Mouse (Mus musculus) urinary bladder, postnatal 10 days (tissue): Measurements from ENCODE around the gene Bmp2k.

Source experiments
- DNase-seq: peaks from one replicate; pipeline ENCODE4 v3.0.0; 2022; ENCODE audit warnings: low spot score

Gene Bmp2k

DNA sequence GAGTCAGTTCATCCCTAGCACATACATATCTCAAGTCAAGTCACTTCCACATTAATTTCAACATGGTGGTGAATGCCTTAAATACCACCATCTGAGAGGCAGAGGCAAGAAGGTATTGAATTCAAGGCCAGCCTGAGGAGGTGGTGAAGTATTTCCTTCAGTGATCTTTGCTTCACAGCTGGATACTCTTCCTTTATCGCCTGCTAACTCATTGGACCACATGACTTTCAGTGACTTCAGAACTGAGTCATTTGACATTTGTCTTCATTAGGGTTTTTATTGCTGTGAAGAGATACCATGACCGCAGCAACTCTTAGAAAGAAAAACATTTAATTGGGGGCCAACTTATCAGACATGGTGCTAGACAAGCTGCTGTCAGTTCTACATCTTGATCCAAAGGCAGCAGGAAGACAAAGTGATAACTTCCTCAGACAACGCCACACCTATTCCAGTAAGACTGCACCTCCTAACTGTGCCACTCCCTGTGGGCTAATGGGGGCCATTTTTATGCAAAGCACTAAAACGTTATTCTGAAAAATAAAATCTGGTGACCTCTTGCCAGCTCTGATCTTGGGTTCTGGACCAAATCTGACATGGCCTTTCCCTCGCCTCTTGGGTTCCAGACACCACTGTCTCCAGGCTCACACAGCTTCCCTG, 24.9 kb upstream of the Bmp2k start:
- DNase-seq, result no peak

DNA sequence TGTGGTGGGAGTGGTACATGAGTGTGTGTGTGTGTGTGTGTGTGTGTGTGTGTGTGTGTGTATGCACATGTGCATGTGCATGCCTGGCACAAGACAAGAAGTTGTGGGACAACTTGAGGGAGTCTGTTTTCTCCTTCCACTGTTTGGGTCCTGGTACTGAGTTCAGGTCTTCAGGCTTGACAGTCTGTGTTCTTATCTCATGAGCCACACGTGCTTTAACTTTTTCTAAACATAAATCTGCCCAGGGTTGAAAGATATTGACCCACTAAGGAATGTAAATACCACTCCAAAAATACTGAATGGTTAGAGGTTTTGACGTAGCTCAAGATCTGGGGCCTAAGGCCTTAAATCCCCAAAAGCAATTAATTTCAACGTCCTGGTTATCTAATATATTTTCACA, 23.8 kb upstream of the Bmp2k start:
- DNase-seq, result no peak

DNA sequence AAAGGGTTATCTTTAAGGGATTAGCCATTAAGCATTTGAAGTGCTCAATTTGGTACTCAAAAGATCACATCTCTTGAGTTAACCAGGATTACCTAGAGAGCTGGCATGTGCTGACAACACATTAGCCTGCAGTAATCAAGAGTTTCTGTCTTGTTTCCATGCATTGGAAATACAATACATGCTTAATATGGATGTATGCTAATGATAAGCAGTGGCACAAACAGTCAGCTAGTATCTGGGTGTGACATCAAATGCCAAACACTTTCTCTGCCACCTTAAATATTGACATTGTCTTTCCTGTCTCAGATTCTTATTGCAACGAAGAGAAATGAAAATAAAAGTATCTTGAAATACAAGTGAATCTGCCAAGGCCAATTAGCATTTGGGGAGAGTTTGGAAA, 22.8 kb upstream of the Bmp2k start:
- no peak for DNase-seq

DNA sequence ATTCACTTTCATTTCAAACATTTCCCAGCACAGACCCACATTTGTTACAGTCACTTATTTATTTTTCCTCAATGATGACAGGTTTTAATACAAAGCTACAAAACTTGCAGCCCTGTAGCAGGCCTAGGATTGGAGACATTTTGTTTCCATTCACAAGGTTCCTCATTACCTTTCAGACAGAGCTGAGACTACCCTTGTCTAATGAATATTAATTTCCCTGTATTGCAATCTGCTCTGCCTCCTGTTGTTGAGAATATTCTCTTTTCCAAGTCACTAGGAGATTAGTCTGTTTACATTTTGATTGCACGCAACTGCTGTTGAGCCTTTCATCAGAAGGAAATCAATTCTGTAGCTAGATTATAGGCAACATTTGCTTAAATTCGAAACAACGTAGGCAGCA, 22.4 kb upstream of the Bmp2k start:
- no peak for DNase-seq

DNA sequence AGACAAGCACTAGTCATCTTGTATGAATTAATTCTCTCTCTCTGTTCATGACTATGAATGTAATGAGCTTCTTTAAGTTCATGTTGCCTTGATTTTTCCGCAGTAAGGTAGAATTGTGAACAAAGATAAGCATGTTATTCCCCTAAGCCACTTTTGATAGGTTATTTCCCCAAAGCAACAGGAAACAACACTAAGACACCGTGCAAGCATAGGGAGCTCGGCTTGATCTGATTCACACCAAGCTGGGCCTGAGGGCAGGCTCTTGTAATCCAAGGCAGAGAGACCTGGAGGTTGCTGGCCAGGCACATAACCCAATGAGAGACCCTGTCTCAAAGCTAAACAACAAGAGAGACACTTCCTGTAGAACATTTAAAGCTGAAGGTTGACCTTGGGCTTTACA, 21.3 kb upstream of the Bmp2k start:
- DNase-seq, result no peak

DNA sequence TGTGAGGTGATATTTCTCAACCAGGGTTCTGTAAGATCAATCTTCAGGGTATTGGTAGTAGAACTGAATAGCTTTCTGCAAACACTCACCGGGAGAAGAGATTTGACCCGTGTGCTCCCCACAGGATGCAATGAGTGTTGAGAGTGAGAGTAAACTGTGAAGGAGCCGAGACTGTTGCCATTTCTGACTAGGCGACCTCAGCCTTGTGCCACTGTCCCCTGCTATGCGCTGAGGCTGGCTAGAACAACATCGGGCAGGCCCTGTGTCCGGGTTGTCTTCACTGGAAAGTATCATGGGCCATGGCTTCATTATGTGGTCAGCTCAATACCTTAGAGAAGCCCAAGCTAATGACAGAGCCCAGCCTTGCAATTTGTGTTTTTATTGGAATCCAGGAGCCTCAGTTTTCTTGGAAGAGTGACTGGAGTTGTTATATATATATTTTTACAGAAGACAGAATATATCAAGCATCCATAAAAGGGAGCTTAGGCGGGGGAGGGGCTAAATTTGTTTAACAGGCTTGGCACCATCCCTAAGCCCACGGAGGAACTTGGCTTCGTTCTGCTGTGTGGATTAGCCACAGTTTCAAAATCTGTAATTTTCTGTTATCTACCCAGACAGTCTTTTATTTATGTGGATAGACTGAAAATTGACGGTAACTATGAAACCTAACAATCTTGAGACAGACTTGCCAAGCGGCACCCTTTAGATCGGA, 18.0 kb upstream of the Bmp2k start:
- no peak for DNase-seq

DNA sequence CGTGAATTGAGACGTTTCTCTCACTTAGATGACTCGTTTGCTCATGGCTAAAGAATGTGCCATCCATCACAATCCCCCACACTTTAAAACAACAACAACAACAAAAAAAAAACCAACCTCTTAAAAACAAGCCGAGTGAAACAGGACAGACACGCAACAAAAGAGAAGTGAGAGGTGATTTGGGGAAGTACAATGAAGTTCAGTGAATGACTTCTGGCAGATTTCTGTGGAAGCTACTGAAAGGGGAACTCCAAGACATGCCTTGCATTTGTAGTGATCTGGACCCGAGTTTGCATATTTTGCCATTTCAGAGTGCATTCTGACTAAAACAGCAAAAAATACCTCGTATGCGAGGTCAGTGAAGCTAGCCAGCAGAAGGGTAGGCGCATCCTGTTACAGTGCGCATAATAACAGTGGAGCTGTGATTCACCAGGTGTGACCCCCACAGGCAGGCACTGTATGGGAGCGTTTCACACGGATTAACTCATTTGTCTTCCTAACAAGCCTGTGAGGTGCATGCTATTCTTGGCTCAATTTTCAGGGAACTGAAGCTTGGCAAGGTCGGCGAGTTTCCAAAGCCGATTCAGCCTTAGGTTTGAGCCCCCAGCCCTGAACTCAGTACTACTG, 17.4 kb upstream of the Bmp2k start:
- DNase-seq, result no peak

DNA sequence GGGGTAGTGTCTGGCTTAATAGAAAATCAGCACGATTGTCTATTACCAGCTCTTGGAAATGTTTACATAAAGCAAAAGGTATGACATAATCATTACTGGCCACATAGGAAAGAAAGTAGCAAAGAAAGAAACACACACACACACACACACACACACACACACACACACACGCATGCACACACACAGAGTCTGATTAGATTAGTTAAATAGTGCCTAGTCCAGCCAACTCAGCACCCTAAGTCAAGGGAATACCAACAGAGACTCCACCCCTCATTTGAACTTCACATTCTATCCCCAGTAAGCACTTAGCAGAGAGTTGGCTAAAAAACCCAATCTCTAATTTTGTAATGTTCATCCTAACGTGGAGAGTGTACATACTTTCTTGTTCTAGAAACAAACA, 15.5 kb upstream of the Bmp2k start:
- no peak for DNase-seq

DNA sequence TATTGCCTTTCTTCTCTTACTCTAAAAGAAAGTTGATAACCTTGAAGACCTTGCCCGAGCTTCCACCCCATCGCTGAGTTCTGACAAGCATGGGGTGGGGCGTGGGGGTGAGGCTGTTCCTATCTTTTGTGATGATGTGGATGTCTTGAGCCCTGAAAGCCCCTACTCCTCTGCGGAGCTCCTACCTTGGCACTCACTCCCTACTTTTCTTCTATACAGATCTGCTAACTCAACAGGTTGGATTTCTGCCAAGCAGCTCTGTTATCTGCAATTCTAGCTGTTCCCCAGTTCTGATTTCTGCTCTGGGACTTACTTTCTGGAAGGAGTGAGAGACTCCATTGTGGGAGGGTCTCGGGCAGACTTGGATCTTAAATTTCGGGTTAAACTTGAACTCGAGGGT, 14.3 kb upstream of the Bmp2k start:
- no peak for DNase-seq

DNA sequence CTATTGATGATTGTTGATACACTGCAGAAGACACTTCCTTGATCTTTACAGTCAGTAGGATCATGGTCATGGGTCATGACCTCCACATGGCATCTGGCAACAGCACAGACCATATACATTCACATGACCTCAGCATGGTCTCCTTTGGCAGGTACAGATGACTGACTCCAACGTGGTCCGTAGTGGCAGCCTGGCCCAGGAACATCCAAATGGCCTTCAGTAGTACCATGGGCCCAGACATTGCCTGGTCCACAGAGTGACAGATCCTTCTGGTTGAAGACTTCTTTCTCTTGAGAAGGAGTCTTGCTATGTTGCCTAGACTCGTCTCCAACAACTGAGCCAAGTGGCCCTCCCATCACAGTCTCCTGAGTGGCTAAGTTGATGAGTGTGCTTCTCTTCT, 10.6 kb upstream of the Bmp2k start:
- DNase-seq, result no peak

DNA sequence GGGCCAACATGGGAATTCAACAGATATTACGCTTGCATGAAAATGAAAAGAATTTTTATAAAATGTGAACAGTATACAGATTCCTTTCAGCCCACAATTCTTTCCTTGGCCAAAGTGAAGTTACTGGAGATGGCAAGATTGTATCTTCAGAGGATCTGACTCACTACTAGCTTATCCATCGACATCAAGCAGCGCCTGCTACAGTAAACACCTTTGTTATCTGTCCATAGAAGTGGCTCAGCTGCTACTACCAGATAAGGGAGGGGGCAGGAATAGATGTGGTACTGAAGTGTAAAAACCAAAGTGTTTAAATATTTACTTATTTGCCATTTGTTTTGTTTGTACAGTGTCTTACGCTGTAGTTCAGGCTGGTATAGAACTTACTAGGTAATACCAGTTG, 8.6 kb upstream of the Bmp2k start:
- no peak for DNase-seq

DNA sequence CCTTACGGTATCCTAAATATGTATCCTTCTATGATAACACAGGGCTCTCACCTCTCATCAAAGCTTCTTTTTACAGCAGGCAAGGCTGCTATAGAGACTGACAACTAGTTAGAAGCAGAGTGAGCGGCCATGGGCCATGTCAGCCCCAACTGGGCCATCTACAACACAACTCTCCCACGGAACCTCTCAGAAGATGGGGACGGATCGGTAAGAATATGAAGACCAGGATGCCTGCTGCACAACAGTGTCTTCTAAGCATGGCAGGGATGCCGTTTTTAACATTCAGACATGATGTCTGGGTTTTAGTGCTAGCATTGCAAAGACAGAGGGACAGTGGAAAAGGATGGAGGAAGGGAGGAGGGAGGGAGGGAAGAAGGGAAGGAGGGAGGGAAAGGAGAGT, 6.3 kb upstream of the Bmp2k start:
- no peak for DNase-seq

DNA sequence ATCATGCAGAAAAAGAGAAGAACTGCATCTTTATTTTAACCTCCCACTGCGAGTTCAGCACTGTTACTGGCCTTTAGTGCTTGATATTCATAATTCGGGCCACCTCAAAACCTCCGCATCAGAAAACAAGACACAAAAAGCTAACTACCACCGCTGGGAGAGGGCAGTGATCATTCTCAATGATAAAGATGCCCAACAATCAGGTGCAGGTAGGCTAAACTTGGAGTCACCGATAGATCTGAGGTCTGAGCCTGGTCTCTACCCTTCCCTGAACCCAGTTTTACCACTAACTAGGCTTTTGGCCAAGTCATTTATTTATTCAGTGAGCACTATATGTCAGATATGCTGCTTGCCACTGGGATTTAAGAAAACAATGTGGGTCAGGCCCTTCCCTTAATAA, 4.8 kb upstream of the Bmp2k start:
- no peak for DNase-seq

DNA sequence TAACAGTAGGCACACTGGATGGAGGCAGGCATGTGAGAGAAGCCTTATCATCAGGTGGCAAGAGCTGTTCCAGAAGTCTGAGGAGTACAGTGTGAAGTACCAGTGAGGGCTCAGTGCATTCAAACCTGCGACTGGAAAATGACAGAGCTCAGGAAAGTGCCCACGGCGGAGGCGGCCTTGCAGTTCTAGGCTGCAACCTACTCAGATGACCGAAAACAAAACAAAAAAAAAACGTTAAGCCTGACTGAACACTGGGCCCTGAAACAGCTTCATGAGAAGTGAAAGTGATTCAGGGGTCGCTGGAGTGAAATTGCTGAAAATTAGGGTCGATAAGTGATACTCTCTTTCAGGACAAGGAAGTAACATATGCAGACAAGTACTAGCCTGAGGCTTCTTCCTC, 4.4 kb upstream of the Bmp2k start:
- no peak for DNase-seq

DNA sequence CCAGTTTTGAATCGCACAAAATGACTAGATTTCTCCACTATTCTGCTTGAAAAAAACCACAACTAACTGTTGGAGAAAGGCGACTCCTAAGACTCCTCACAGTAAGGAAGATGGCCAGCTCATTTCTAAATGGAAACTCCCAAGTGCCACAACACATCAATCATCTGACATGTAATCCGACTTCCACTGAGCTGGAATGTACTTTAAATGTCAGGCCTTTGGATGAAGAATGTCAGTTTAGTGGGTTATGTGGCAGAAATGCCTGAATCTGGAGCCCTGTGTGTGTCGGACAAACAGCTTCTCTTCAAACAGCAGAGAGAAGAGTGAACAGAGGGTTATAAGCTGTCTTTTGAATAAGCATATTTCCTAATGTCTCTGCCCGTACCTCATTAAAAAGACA, 1.7 kb upstream of the Bmp2k start:
- DNase-seq, result no peak

DNA sequence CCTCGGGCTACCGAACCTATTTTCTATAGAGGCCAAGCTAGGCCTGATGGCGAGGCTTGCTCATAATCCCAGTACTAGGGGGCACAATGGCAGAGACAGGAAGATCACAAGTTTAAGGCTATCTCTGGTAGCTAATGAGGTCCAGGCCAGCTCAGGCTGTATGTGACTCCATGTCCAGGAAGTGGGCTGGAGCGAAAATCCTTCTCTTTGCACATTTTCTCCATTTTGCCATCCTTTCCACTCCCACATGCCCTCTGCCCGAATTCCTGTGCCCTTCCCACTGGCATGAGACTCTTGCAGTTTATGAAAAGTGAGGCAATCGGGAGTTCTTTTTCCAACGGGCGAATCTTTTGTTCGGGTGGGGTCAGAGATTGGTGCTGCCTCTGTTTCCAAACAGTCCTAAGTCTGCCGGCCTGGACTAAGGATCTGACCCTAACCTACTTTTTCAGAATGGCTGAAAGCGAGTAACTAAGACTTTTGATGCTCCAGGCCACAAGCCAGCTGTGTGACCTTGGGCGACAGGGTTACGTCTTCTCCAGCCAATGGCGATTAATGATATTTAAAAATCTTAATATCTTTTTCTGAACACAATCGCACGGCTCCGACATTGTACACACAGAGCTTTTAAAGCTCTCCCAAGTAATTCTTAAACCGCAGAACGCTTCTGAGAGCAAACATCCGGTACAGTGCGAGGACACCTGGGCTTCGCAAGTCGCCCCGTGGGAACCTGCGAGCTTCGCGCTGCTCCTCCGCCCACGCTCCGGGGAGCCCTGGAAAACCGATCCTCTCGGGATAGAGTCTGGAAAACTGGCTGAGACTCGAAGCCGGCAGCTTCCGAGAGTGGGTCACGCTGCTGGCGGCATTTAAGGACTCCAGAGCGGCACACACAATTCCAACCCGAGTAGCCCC, 834 bp upstream of the Bmp2k start:
- no peak for DNase-seq

DNA sequence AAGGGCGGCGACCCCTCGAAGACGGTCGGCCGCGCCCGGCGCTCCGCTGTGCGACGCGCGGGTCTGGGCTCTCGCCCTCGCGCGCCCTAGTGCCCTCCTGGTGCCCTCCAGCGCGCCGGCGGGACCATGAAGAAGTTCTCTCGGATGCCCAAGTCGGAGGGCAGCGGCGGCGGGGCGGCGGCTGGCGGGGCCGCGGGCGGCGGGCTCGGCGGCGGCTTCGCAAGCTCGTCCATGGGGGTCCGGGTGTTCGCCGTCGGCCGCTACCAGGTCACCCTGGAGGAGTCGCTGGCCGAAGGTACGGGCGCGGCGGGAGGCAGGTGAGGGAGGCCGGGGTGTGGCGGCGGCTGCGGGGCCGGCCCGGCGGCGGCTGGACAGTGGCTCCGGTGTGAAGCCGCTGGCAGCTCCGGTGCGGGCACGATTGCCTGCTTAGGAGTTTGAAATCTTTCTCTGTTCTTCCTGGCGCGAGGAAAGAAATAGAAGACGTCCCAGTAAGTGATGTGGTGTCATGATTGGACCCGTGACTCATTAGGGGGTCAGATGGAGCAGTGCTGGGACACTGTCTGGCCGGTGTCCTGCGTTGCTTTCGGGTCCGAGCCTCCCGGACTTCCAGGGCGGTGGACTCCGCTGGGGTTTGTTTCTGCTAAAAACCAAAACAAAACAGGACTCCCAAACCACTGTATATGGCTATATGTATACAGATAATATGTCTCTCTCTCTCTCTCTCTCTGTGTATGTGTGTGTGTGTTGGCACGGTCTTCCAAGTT, 495 bp downstream of the Bmp2k start:
- DNase-seq, result no peak

DNA sequence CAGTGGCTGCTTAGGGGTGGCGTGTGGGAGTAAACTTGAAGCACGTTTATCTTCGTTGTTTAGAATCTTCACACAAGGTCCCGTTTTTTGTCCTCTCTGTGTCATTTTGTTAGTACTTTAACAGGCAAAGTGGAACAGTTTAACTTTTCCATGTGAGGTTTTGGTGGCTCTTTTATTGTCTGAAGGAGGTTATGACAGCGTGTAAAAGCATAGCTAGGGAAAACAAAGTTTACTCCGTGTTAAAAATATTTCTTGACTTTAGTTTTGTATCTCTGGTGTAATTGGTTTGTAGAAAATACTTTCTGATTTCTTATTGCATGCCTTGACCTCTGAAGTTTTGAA, 1.0 kb downstream of the Bmp2k start:
- DNase-seq, result no peak

DNA sequence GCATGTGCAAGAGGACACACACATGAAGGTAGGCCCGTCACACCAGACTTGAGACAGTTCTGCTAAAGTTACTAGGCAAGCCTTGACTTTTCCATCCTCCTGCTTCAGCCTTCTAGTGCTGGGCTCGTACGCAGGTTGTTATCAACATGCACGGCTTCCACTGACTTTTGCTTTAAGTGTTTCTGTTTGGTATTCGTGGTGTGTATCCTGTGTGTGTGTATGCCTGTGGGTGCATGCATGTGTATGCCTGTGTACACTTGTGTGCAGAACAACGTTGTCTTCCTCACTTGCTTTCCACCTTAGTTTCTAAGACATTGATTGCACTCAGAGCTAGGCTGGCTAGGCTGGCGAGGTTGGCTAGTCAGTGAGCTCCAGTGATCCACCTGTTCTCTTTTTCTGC, 2.1 kb downstream of the Bmp2k start:
- DNase-seq, result no peak

DNA sequence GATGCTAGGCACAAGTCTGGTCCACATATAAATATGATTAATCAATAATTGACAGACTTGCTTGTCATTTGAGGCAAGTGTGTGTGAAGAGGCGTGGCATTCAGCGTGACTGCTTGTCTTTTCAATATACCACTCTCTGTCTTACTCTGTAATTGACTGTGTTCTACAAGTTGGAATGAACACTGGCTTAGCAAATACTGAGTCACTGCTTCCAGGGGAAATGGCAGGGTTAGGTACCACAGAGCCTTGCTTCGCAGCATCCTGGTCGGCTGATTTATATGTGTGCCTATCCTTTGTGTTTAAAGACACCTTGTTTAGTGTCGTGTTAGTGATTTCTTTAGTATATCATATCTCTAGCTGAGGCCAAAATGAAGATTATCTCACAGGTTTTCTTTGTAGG, 3.0 kb downstream of the Bmp2k start:
- DNase-seq, result no peak

DNA sequence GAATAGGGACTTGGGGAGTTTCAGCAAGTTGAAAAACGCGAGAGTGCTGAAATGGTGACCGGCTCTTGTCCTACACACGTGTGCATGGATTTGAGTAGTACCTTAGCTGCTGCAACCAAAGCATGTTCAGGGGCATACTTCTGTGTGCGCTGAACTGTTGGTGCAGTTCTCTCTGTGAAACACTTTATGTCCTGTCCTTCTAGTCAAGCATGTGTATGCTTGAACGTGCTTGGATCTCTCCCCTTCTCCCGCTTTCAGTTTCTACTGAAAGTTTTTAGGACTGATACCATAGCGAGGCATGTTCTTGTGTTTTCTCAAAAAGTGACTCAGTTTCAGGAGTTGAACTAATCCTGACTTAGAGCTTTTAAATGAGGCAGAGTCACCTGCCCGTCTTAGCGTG, 3.7 kb downstream of the Bmp2k start:
- DNase-seq, result no peak

DNA sequence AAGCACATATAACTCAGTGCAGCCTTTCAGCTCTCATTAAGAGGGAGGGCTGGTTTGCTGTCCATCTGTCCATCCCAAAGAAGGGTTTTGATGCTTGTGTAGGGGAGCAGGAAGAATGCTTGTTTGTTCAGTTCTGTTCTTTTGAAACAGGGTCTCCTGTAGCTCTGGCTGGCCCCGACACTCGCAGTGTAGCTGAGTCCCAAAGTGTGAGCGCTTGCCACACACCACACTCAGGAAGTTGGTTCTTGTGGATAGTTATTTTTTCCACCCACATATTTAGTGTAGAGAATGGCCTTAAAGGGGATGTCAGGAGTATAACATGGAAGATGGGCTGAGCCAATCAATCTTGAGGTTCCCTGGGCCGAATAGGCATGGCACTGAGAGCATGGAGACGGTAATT, 4.1 kb downstream of the Bmp2k start:
- no peak for DNase-seq
